27 mouse cellular contexts compared by ENCODE assay signal in the genomic region with DNA sequence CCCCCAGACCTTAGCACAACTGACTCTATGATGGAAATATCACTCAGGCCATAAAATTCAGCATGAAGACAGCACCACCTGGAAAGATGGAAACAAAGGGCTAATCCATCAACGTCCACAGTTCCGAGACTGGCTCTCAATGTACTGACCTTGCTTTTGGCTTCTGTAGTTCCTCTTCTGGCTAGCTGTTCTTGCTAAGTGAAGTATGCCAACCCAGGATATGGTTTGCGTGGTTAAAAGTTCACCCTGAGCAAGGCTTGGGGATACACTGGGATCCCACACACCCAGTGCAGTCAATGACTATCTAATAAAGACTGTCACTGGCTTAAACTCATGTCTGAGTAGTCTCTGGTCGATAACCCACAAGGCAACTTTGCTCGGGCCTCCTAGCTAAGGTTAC. TPM values are rescaled to one million over a fixed set of nuclear protein-coding genes. Genes with fewer than 3 reads are reported as not detected.
DNase-seq lines count a peak whose midpoint lies in the region; ATAC-seq and TF ChIP-seq lines count a peak whose summit lies in the region.
"Had no signal": no experiment of that assay in that cellular context is flagged by ENCODE, and none has a peak within 500 bp of the region (broad histone marks: within the 10 kb centered on the region; RNA-seq: fewer than 3 reads in every experiment).

No protein-coding gene starts in this region.

- H3K36me3 ChIP-seq in testis, adult 2 months (ENCODE audit: control insufficient read depth, insufficient read depth, low read length): no peaks in the 10 kb centered on the region
- H3K36me3 ChIP-seq in hindbrain, embryonic 16.5 days (ENCODE audit: control insufficient read depth, insufficient read depth, low read length): no peaks in the 10 kb centered on the region
- H3K36me3 ChIP-seq: embryonic facial prominence, embryonic 10.5 days; embryonic facial prominence, embryonic 13.5 days; forebrain, embryonic 12.5 days; forebrain, embryonic 15.5 days; heart, embryonic 12.5 days; heart, embryonic 15.5 days; intestine, embryonic 15.5 days had no signal

- H3K4me3 ChIP-seq in testis, adult 2 months (ENCODE audit: control insufficient read depth, low read depth, low read length): peak overlapping the region; percentile 22; the same call in 1 of the 2 replicates
- H3K4me3 ChIP-seq in hindbrain, embryonic 16.5 days (ENCODE audit: low read length): no peak overlapping the region
- H3K4me3 ChIP-seq: embryonic facial prominence, embryonic 10.5 days; embryonic facial prominence, embryonic 13.5 days; erythroblast, embryonic 14.5 days; forebrain, embryonic 12.5 days; forebrain, embryonic 15.5 days; heart, embryonic 12.5 days; heart, embryonic 15.5 days; intestine, embryonic 15.5 days had no signal

- no peak overlapping the region for H3K9ac ChIP-seq in hindbrain, embryonic 16.5 days (ENCODE audit: low read depth, low read length)
- H3K9ac ChIP-seq: embryonic facial prominence, embryonic 13.5 days; forebrain, embryonic 12.5 days; forebrain, embryonic 15.5 days; heart, embryonic 12.5 days; heart, embryonic 15.5 days; hindbrain, embryonic 14.5 days; intestine, embryonic 15.5 days had no signal

- WGBS in hindbrain, embryonic 16.5 days: 78% methylated on average over 5 of the region's 5 CpGs

- H3K4me1 ChIP-seq in testis, adult 2 months (ENCODE audit: control insufficient read depth, insufficient read depth, low read length): peaks cover 3% of the 10 kb centered on the region
- no peaks in the 10 kb centered on the region for H3K4me1 ChIP-seq in hindbrain, embryonic 16.5 days (ENCODE audit: control insufficient read depth, insufficient read depth, low read depth, low read length)
- H3K4me1 ChIP-seq: embryonic facial prominence, embryonic 10.5 days; forebrain, embryonic 12.5 days; forebrain, embryonic 15.5 days; heart, embryonic 12.5 days; heart, embryonic 15.5 days; intestine, embryonic 15.5 days had no signal

- no peak for TF ChIP-seq CTCF in testis, adult 2 months (IDR thresholded peaks at IDR 0.05; ENCODE audit: control insufficient read depth, insufficient read depth, insufficient replicate concordance, low read depth, low read length)

- no peak for DNase-seq in testis, postnatal 14 days (ENCODE audit: low spot score)
- DNase-seq in gastrocnemius, postnatal 25 days: no peak
- DNase-seq: adrenal gland, postnatal 10 days; adrenal gland, postnatal 36 days; cerebellum, adult 18-20 months; cerebellum, adult 9-10 months; cerebellum, postnatal 25 days; embryo, embryonic 11 days; gastrocnemius, postnatal 10 days; heart, adult 18-20 months; heart, postnatal 10 days; heart, postnatal 36 days; kidney, adult 18-20 months had no signal

- ATAC-seq in common myeloid progenitor, adult 5-6 weeks (replicated peaks; ENCODE audit: low read depth, poor library complexity, severe bottlenecking): peak; percentile 65
- ATAC-seq in megakaryocyte progenitor cell, adult 5-6 weeks (replicated peaks; ENCODE audit: poor library complexity): peak; percentile 42
- ATAC-seq in hindbrain, embryonic 16.5 days: no peak
- ATAC-seq: forebrain, embryonic 15.5 days; intestine, embryonic 15.5 days; Patski had no signal

- no peak overlapping the region for H3K27ac ChIP-seq in testis, adult 2 months (ENCODE audit: control insufficient read depth, insufficient read depth, low read depth, low read length)
- no peak overlapping the region for H3K27ac ChIP-seq in hindbrain, embryonic 16.5 days (ENCODE audit: low read depth, low read length)
- H3K27ac ChIP-seq: embryonic facial prominence, embryonic 10.5 days; embryonic facial prominence, embryonic 13.5 days; forebrain, embryonic 12.5 days; forebrain, embryonic 15.5 days; heart, embryonic 15.5 days; hindbrain, embryonic 14.5 days; intestine, embryonic 15.5 days had no signal

- no peaks in the 10 kb centered on the region for H3K9me3 ChIP-seq in hindbrain, embryonic 16.5 days (ENCODE audit: control insufficient read depth, low read length)
- H3K9me3 ChIP-seq: forebrain, embryonic 12.5 days; forebrain, embryonic 15.5 days; heart, embryonic 15.5 days; intestine, embryonic 15.5 days had no signal

- H3K4me2 ChIP-seq in hindbrain, embryonic 16.5 days (ENCODE audit: low read length): no peak overlapping the region
- H3K4me2 ChIP-seq: embryonic facial prominence, embryonic 13.5 days; forebrain, embryonic 12.5 days; forebrain, embryonic 15.5 days; heart, embryonic 12.5 days; heart, embryonic 15.5 days; hindbrain, embryonic 14.5 days; intestine, embryonic 15.5 days had no signal

- H3K27me3 ChIP-seq in testis, adult 2 months (ENCODE audit: control insufficient read depth, insufficient read depth, low read length): no peaks in the 10 kb centered on the region
- no peaks in the 10 kb centered on the region for H3K27me3 ChIP-seq in hindbrain, embryonic 16.5 days (replicated peaks; ENCODE audit: control insufficient read depth, insufficient read depth, low read length)
- H3K27me3 ChIP-seq: embryonic facial prominence, embryonic 13.5 days; forebrain, embryonic 12.5 days; forebrain, embryonic 15.5 days; heart, embryonic 12.5 days; heart, embryonic 15.5 days; intestine, embryonic 15.5 days had no signal

- no peak for TF ChIP-seq POLR2A in testis, adult 2 months (IDR thresholded peaks at IDR 0.05; ENCODE audit: control insufficient read depth, low read depth, low read length)

RNA-seq across cellular contexts. Expression of gene Gramd1c, which starts 13.0 kb away (rescaled TPM):
- 16.8 and 19.5 TPM in 2 replicates for polyA plus RNA-seq in testis, adult 2 months (2012; rRNA removed)
- 5.1 and 7.1 TPM in 2 replicates for total RNA-seq in common myeloid progenitor, adult 5-6 weeks (2017)
- total RNA-seq in megakaryocyte progenitor cell, adult 5-6 weeks (2015): 1.6 and 1.9 TPM in 2 replicates
- 1.4 and 3.2 TPM in 2 replicates for total RNA-seq in megakaryocyte progenitor cell, adult 5-6 weeks (2017)
- polyA plus RNA-seq in hindbrain, embryonic 16.5 days (2015; fragmentation: Nextera tagmentation; extraction: Ambion mirVana): 3.1 and 3.5 TPM in 2 replicates
- under 1 TPM; 0.28 to 0.29 TPM for total RNA-seq in gastrocnemius, postnatal 25 days (2021)
- polyA plus RNA-seq: erythroblast, embryonic 14.5 days had no signal
